Mouse (Mus musculus) lung, adult 2 months (tissue): ENCODE results near the gene Zdhhc14. TPM values are rescaled to one million over a fixed set of nuclear protein-coding genes. Genes with fewer than 3 reads are reported as not detected.

ENCODE experiments used
- DNase-seq: peaks from one replicate; pipeline ENCODE4 v3.0.0; 2022
- H3K4me1 ChIP-seq: fragments of 200-500 bp; 2 replicates; pipeline ENCODE4 v1.6.1; 2011; ENCODE audit warnings: low read length; ENCODE audit not compliant: control insufficient read depth, insufficient read depth
- H3K4me3 ChIP-seq: fragments of 200-500 bp; replicated peaks from 2 replicates; pipeline ENCODE3; 2011; ENCODE audit warnings: low read depth, mild to moderate bottlenecking, control low read depth, low read length; ENCODE audit errors: extremely low read depth
- CTCF ChIP-seq: fragments of 200-500 bp; IDR thresholded peaks from 2 replicates; pipeline ENCODE4 v1.5.1; 2011; ENCODE audit warnings: mild to moderate bottlenecking, low read length, control low read depth; ENCODE audit not compliant: insufficient read depth
- POLR2A ChIP-seq: fragments of 200-500 bp; IDR thresholded peaks from 2 replicates; pipeline ENCODE4 v1.6.1; 2011; ENCODE audit warnings: low read depth, mild to moderate bottlenecking, control low read depth, low read length, borderline replicate concordance; ENCODE audit errors: extremely low read depth
- WGBS: fragments of 180-500 bp; shearing (Covaris S2); methylation state at CpG from one replicate; pipeline ENCODE4 v1.1.7; 2018; 5-methylcytosine and 5-hydroxymethylcytosine counted together
- polyA plus RNA-seq: library from polyadenylated mRNA; depleted of rRNA; stranded (reverse); fragments of >200 nt; gene quantifications from 2 replicates; pipeline ENCODE4 v1.2.3, GENCODE M21; 2012

Zdhhc14 gene
- polyA plus RNA-seq, 1 experiment = 5.8 TPM

GRCm38 (mm10) chr17:5675951-5676350, 183.6 kb downstream of the Zdhhc14 start:
- Histone ChIP-seq H3K4me1 (no peaks in the 10 kb centered on the region), H3K4me3 (no peak overlapping the region)
- no peak for DNase-seq
- WGBS = 60% methylated on average over 8 of the region's 8 CpGs
- TF ChIP-seq POLR2A (no peak), CTCF (no peak)

GRCm38 (mm10) chr17:5679315-5679714, 187.0 kb downstream of the Zdhhc14 start:
- DNase-seq = no peak
- WGBS = 66% methylated on average over 1 of the region's 1 CpGs
- TF ChIP-seq CTCF = no peak
- no peak for TF ChIP-seq POLR2A

GRCm38 (mm10) chr17:5685324-5685723, 193.0 kb downstream of the Zdhhc14 start:
- WGBS = 95% methylated on average over 7 of the region's 7 CpGs
- Histone ChIP-seq H3K4me3 (no peak overlapping the region), H3K4me1 (no peaks in the 10 kb centered on the region; the same call in 1 of the 2 replicates)
- TF ChIP-seq CTCF (no peak), POLR2A (no peak)
- no peak for DNase-seq

More at GRCm38 (mm10) chr17:5679315-5679714, 187.0 kb downstream of the Zdhhc14 start:
- no peaks in the 10 kb centered on the region for H3K4me1 ChIP-seq
- H3K4me3 ChIP-seq = no peak overlapping the region

- no peaks in the 10 kb centered on the region; the same call in 1 of the 2 replicates for H3K4me1 ChIP-seq
- WGBS = 60% methylated on average over 4 of the region's 4 CpGs
- no peak for DNase-seq
- no peak for TF ChIP-seq POLR2A
- no peak for TF ChIP-seq CTCF
- H3K4me3 ChIP-seq = no peak overlapping the region
Observed at GRCm38 (mm10) chr17:5687810-5688209, 195.5 kb downstream of the Zdhhc14 start.

- DNase-seq = no peak
- Histone ChIP-seq H3K4me3 (no peak overlapping the region), H3K4me1 (no peaks in the 10 kb centered on the region; the same call in 1 of the 2 replicates)
- TF ChIP-seq POLR2A (no peak), CTCF (no peak)
- 64% methylated on average over 2 of the region's 2 CpGs for WGBS
Observed at GRCm38 (mm10) chr17:5688222-5688621, 195.9 kb downstream of the Zdhhc14 start.

GRCm38 (mm10) chr17:5688669-5689068, 196.3 kb downstream of the Zdhhc14 start:
- Histone ChIP-seq H3K4me1 (no peaks in the 10 kb centered on the region; the same call in 1 of the 2 replicates), H3K4me3 (no peak overlapping the region)
- no peak for TF ChIP-seq CTCF
- no peak for TF ChIP-seq POLR2A
- DNase-seq = no peak

GRCm38 (mm10) chr17:5690746-5691535, 198.6 kb downstream of the Zdhhc14 start:
- no peak overlapping the region for H3K4me3 ChIP-seq
- DNase-seq = no peak
- TF ChIP-seq CTCF (0 out of 2 replicates have a peak, but pooled peaks have one; percentile 12), POLR2A (no peak)

GRCm38 (mm10) chr17:5692661-5693060, 200.3 kb downstream of the Zdhhc14 start:
- TF ChIP-seq CTCF (no peak), POLR2A (no peak)
- WGBS = 65% methylated on average over 3 of the region's 3 CpGs

More at GRCm38 (mm10) chr17:5690746-5691535, 198.6 kb downstream of the Zdhhc14 start:
- H3K4me1 ChIP-seq = no peaks in the 10 kb centered on the region; the same call in 1 of the 2 replicates
- WGBS = 61% methylated on average over 8 of the region's 8 CpGs

GRCm38 (mm10) chr17:5693256-5693655, 200.9 kb downstream of the Zdhhc14 start:
- Histone ChIP-seq H3K4me3 (no peak overlapping the region), H3K4me1 (no peaks in the 10 kb centered on the region; the same call in 1 of the 2 replicates)
- 75% methylated on average over 7 of the region's 7 CpGs for WGBS
- no peak for TF ChIP-seq CTCF
- TF ChIP-seq POLR2A = no peak
- no peak for DNase-seq

More at GRCm38 (mm10) chr17:5692661-5693060, 200.3 kb downstream of the Zdhhc14 start:
- Histone ChIP-seq H3K4me3 (no peak overlapping the region), H3K4me1 (no peaks in the 10 kb centered on the region; the same call in 1 of the 2 replicates)
- DNase-seq = no peak

GRCm38 (mm10) chr17:5698447-5699096, 206.2 kb downstream of the Zdhhc14 start:
- Histone ChIP-seq H3K4me3 (no peak overlapping the region), H3K4me1 (no peaks in the 10 kb centered on the region)
- DNase-seq = no peak
- TF ChIP-seq POLR2A (no peak), CTCF (no peak)
- 58% methylated on average over 7 of the region's 7 CpGs for WGBS
